Mouse (Mus musculus): ENCODE results near the gene Vps41.
A peak's percentile ranks its signal among the peaks of the same experiment; 100 is the strongest.

Vps41 gene

GRCm38 (mm10) chr13:18841752-18842282 is 124.7 kb downstream of the Vps41 start:
- no peaks in the 10 kb centered on the region for H3K9me3 ChIP-seq (ENCODE audit: low read length)
- peaks cover 25% of the 10 kb centered on the region for H3K36me3 ChIP-seq (ENCODE audit: insufficient read depth, low read length)
- 0 out of 2 replicates have a peak overlapping the region, but pooled peaks have one; percentile 39 for H3K4me3 ChIP-seq (replicated peaks; ENCODE audit: low read length)
- TF ChIP-seq POU5F1 (IDR thresholded peaks at IDR 0.05; ENCODE audit: borderline replicate concordance, low read length) (no peak), NANOG (IDR thresholded peaks at IDR 0.05; ENCODE audit: borderline replicate concordance, low read length) (peak; percentile 99)
- peaks cover 54% of the 10 kb centered on the region for H3K4me1 ChIP-seq (replicated peaks; ENCODE audit: low read depth, low read length)
- no peaks in the 10 kb centered on the region for H3K27me3 ChIP-seq (ENCODE audit: insufficient read depth, low read length)

GRCm38 (mm10) chr13:18842556-18842955 is 125.5 kb downstream of the Vps41 start:
- Histone ChIP-seq H3K27me3 (ENCODE audit: insufficient read depth, low read length) (no peaks in the 10 kb centered on the region), H3K4me1 (replicated peaks; ENCODE audit: low read depth, low read length) (peaks cover 55% of the 10 kb centered on the region), H3K4me3 (replicated peaks; ENCODE audit: low read length) (peak overlapping the region; percentile 39; the same call in 1 of the 2 replicates), H3K36me3 (ENCODE audit: insufficient read depth, low read length) (peaks cover 29% of the 10 kb centered on the region), H3K9me3 (ENCODE audit: low read length) (no peaks in the 10 kb centered on the region)
- TF ChIP-seq CTCF (conservative IDR thresholded peaks at IDR 0.05; ENCODE audit: low read length) (no peak), NANOG (IDR thresholded peaks at IDR 0.05; ENCODE audit: borderline replicate concordance, low read length) (no peak), POU5F1 (IDR thresholded peaks at IDR 0.05; ENCODE audit: borderline replicate concordance, low read length) (no peak)

- Histone ChIP-seq H3K4me1 (replicated peaks; ENCODE audit: low read depth, low read length) (peaks cover 55% of the 10 kb centered on the region), H3K27me3 (ENCODE audit: insufficient read depth, low read length) (no peaks in the 10 kb centered on the region), H3K4me3 (replicated peaks; ENCODE audit: low read length) (no peak overlapping the region), H3K36me3 (ENCODE audit: insufficient read depth, low read length) (peaks cover 36% of the 10 kb centered on the region), H3K9me3 (ENCODE audit: low read length) (no peaks in the 10 kb centered on the region)
- TF ChIP-seq NANOG (IDR thresholded peaks at IDR 0.05; ENCODE audit: borderline replicate concordance, low read length): no peak
- no peak for TF ChIP-seq POU5F1 (IDR thresholded peaks at IDR 0.05; ENCODE audit: borderline replicate concordance, low read length)
Measured at GRCm38 (mm10) chr13:18843546-18843945, 126.5 kb downstream of the Vps41 start.

GRCm38 (mm10) chr13:18847386-18847785 is 130.3 kb downstream of the Vps41 start:
- Histone ChIP-seq H3K36me3 (ENCODE audit: insufficient read depth, low read length) (peaks cover 66% of the 10 kb centered on the region), H3K27me3 (ENCODE audit: insufficient read depth, low read length) (no peaks in the 10 kb centered on the region), H3K4me1 (replicated peaks; ENCODE audit: low read depth, low read length) (peaks cover 28% of the 10 kb centered on the region), H3K9me3 (ENCODE audit: low read length) (no peaks in the 10 kb centered on the region), H3K4me3 (replicated peaks; ENCODE audit: low read length) (no peak overlapping the region)
- TF ChIP-seq POU5F1 (IDR thresholded peaks at IDR 0.05; ENCODE audit: borderline replicate concordance, low read length) (no peak), CTCF (conservative IDR thresholded peaks at IDR 0.05; ENCODE audit: low read length) (no peak), NANOG (IDR thresholded peaks at IDR 0.05; ENCODE audit: borderline replicate concordance, low read length) (no peak)

- Histone ChIP-seq H3K36me3 (ENCODE audit: insufficient read depth, low read length) (peaks cover 84% of the 10 kb centered on the region), H3K4me3 (replicated peaks; ENCODE audit: low read length) (no peak overlapping the region), H3K27me3 (ENCODE audit: insufficient read depth, low read length) (no peaks in the 10 kb centered on the region), H3K9me3 (ENCODE audit: low read length) (no peaks in the 10 kb centered on the region), H3K4me1 (replicated peaks; ENCODE audit: low read depth, low read length) (peaks cover 16% of the 10 kb centered on the region)
- TF ChIP-seq POU5F1 (IDR thresholded peaks at IDR 0.05; ENCODE audit: borderline replicate concordance, low read length) (no peak), NANOG (IDR thresholded peaks at IDR 0.05; ENCODE audit: borderline replicate concordance, low read length) (no peak), CTCF (conservative IDR thresholded peaks at IDR 0.05; ENCODE audit: low read length) (no peak)
Measured at GRCm38 (mm10) chr13:18849563-18849962, 132.5 kb downstream of the Vps41 start.

- Histone ChIP-seq H3K4me1 (replicated peaks; ENCODE audit: low read depth, low read length) (0 out of 2 replicates have a peak, but pooled peaks cover 6% of the 10 kb centered on the region), H3K4me3 (replicated peaks; ENCODE audit: low read length) (no peak overlapping the region), H3K36me3 (ENCODE audit: insufficient read depth, low read length) (peaks cover 83% of the 10 kb centered on the region), H3K9me3 (ENCODE audit: low read length) (no peaks in the 10 kb centered on the region), H3K27me3 (ENCODE audit: insufficient read depth, low read length) (no peaks in the 10 kb centered on the region)
- TF ChIP-seq CTCF (conservative IDR thresholded peaks at IDR 0.05; ENCODE audit: low read length) (no peak), POU5F1 (IDR thresholded peaks at IDR 0.05; ENCODE audit: borderline replicate concordance, low read length) (no peak), NANOG (IDR thresholded peaks at IDR 0.05; ENCODE audit: borderline replicate concordance, low read length) (no peak)
Measured at GRCm38 (mm10) chr13:18851182-18851581, 134.1 kb downstream of the Vps41 start.

- Histone ChIP-seq H3K9me3 (ENCODE audit: low read length) (no peaks in the 10 kb centered on the region), H3K4me3 (replicated peaks; ENCODE audit: low read length) (no peak overlapping the region)
- TF ChIP-seq NANOG (IDR thresholded peaks at IDR 0.05; ENCODE audit: borderline replicate concordance, low read length) (no peak), CTCF (conservative IDR thresholded peaks at IDR 0.05; ENCODE audit: low read length) (no peak), POU5F1 (IDR thresholded peaks at IDR 0.05; ENCODE audit: borderline replicate concordance, low read length) (no peak)
Measured at GRCm38 (mm10) chr13:18852718-18853117, 135.6 kb downstream of the Vps41 start.

GRCm38 (mm10) chr13:18856026-18856802 is 139.1 kb downstream of the Vps41 start:
- Histone ChIP-seq H3K4me3 (replicated peaks; ENCODE audit: low read length) (no peak overlapping the region), H3K4me1 (replicated peaks; ENCODE audit: low read depth, low read length) (peaks cover 12% of the 10 kb centered on the region), H3K27me3 (ENCODE audit: insufficient read depth, low read length) (no peaks in the 10 kb centered on the region), H3K36me3 (ENCODE audit: insufficient read depth, low read length) (peaks cover 73% of the 10 kb centered on the region), H3K9me3 (ENCODE audit: low read length) (no peaks in the 10 kb centered on the region)
- TF ChIP-seq CTCF (conservative IDR thresholded peaks at IDR 0.05; ENCODE audit: low read length): no peak
- TF ChIP-seq NANOG (IDR thresholded peaks at IDR 0.05; ENCODE audit: borderline replicate concordance, low read length): no peak
- TF ChIP-seq POU5F1 (IDR thresholded peaks at IDR 0.05; ENCODE audit: borderline replicate concordance, low read length): no peak

More at GRCm38 (mm10) chr13:18852718-18853117, 135.6 kb downstream of the Vps41 start:
- H3K27me3 ChIP-seq (ENCODE audit: insufficient read depth, low read length): no peaks in the 10 kb centered on the region
- peaks cover 80% of the 10 kb centered on the region for H3K36me3 ChIP-seq (ENCODE audit: insufficient read depth, low read length)
- peaks cover 11% of the 10 kb centered on the region for H3K4me1 ChIP-seq (replicated peaks; ENCODE audit: low read depth, low read length)

Measured in E14TG2a.4 (cell line).